Comparison of ENCODE assay signal across 7 mouse cellular contexts in genomic region chr19:31762411-31763245, GRCm38 (mm10). TPM values are rescaled to one million over a fixed set of nuclear protein-coding genes. Genes with fewer than 3 reads are reported as not detected.
DNase-seq lines count a peak whose midpoint lies in the region; TF ChIP-seq lines count a peak whose summit lies in the region.

No protein-coding gene starts in this region.

- no peak for TF ChIP-seq CTCF in cortical plate, adult 2 months (IDR thresholded peaks at IDR 0.05; ENCODE audit: extremely low read depth, insufficient read depth, low read length)
- no peak for TF ChIP-seq CTCF in lung, adult 2 months (IDR thresholded peaks at IDR 0.05; ENCODE audit: insufficient read depth, low read length)

- no peak for TF ChIP-seq POLR2A in cortical plate, adult 2 months (IDR thresholded peaks at IDR 0.05; ENCODE audit: extremely low read depth, insufficient read depth, low read length)
- TF ChIP-seq POLR2A in lung, adult 2 months (IDR thresholded peaks at IDR 0.05; ENCODE audit: borderline replicate concordance, extremely low read depth, low read depth, low read length): peak; percentile 63; the same call in 1 of the 2 replicates

- whole genome bisulfite sequencing in lung, adult 2 months: 2% methylated on average over 24 of the region's 24 CpGs

- peak overlapping the region; percentile 26 for H3K4me3 ChIP-seq in cortical plate, adult 2 months (ENCODE audit: insufficient read depth, low read length)
- peak overlapping the region; percentile 40 for H3K4me3 ChIP-seq in lung, adult 2 months (replicated peaks; ENCODE audit: extremely low read depth, low read depth, low read length)

- DNase-seq in NIH3T3 (ENCODE audit: low read depth): peak; percentile 83
- DNase-seq in heart, adult 18-20 months: peak; percentile 78 to 81
- peak; percentile 38 for DNase-seq in kidney, adult 11 months
- DNase-seq in lung, adult 2 months: peak; percentile 66
- peak; percentile 10 for DNase-seq in ovary, adult 18-20 months (ENCODE audit: low spot score)
- no peak for DNase-seq in layer of hippocampus, adult 11-12 months (ENCODE audit: low spot score)

- no peak overlapping the region for H3K27ac ChIP-seq in cortical plate, adult 2 months (ENCODE audit: insufficient read depth, low read length)

- H3K4me1 ChIP-seq in cortical plate, adult 2 months (ENCODE audit: control insufficient read depth, insufficient read depth, low read length): no peaks in the 10 kb centered on the region; the same call in 1 of the 2 replicates
- no peaks in the 10 kb centered on the region; the same call in none of the 2 replicates for H3K4me1 ChIP-seq in lung, adult 2 months (ENCODE audit: control insufficient read depth, insufficient read depth, low read length)

RNA-seq across cellular contexts. Expression of gene Prkg1, which starts 2.2 kb away (rescaled TPM):
- polyA plus RNA-seq in cortical plate, adult 2 months (2012; rRNA removed): 5.9 and 6.4 TPM in 2 replicates
- 10 to 100 TPM; 11.2 to 11.5 TPM for total RNA-seq in heart, adult 18-20 months (2021)
- polyA plus RNA-seq in lung, adult 2 months (2012; rRNA removed): 4.1 and 6.0 TPM in 2 replicates
